Mouse (Mus musculus): ENCODE measurements at regions not wholly inside any gene's neighbourhood (a gene's known extent, or its start where the extent isn't known, plus 50 kb on each side); places are given as distances from the start of the nearest gene placed in this dataset.

- no peak overlapping the region for H3K9ac ChIP-seq (replicated peaks)
- no peaks in the 10 kb centered on the region for H3K27me3 ChIP-seq
- 84% methylated on average over 8 of the region's 8 CpGs for WGBS
- no peaks in the 10 kb centered on the region for H3K36me3 ChIP-seq
- no peak overlapping the region for H3K4me2 ChIP-seq (replicated peaks)
- ATAC-seq = no peak
- no peak overlapping the region for H3K27ac ChIP-seq
- no peak overlapping the region for H3K4me3 ChIP-seq (replicated peaks)
- no peaks in the 10 kb centered on the region for H3K9me3 ChIP-seq
- no peaks in the 10 kb centered on the region for H3K4me1 ChIP-seq (replicated peaks)
These were observed 203.0 kb upstream of the Nsun2 start for GRCm38 (mm10) chr13:69330412-69331000.

- no peak overlapping the region for H3K4me3 ChIP-seq (replicated peaks)
- no peaks in the 10 kb centered on the region for H3K27me3 ChIP-seq
- no peaks in the 10 kb centered on the region for H3K9me3 ChIP-seq
- WGBS = 73% methylated on average over 19 of the region's 19 CpGs
- no peak overlapping the region for H3K9ac ChIP-seq (replicated peaks)
- H3K4me2 ChIP-seq (replicated peaks) = no peak overlapping the region
- H3K4me1 ChIP-seq (replicated peaks) = no peaks in the 10 kb centered on the region
- no peak overlapping the region for H3K27ac ChIP-seq
- H3K36me3 ChIP-seq = no peaks in the 10 kb centered on the region
- ATAC-seq = no peak
These were observed 201.8 kb upstream of the Nsun2 start for GRCm38 (mm10) chr13:69331537-69332435.

- Histone ChIP-seq H3K4me3 (replicated peaks) (no peak overlapping the region), H3K9me3 (no peaks in the 10 kb centered on the region), H3K9ac (replicated peaks) (no peak overlapping the region), H3K27me3 (no peaks in the 10 kb centered on the region), H3K36me3 (no peaks in the 10 kb centered on the region), H3K27ac (no peak overlapping the region), H3K4me1 (replicated peaks) (no peaks in the 10 kb centered on the region), H3K4me2 (replicated peaks) (no peak overlapping the region)
- no peak for ATAC-seq
These were observed 189.7 kb upstream of the Nsun2 start for GRCm38 (mm10) chr13:69343806-69344205.

GRCm38 (mm10) chr13:69357435-69357834, 176.1 kb upstream of the Nsun2 start:
- Histone ChIP-seq H3K9ac (replicated peaks) (no peak overlapping the region), H3K27ac (no peak overlapping the region)

GRCm38 (mm10) chr13:69365880-69366490, 167.6 kb upstream of the Nsun2 start:
- H3K4me1 ChIP-seq (replicated peaks) = no peaks in the 10 kb centered on the region
- H3K36me3 ChIP-seq = no peaks in the 10 kb centered on the region
- H3K9ac ChIP-seq (replicated peaks) = no peak overlapping the region
- WGBS = 66% methylated on average over 1 of the region's 1 CpGs
- peaks cover 6% of the 10 kb centered on the region; the same call in 1 of the 2 replicates for H3K9me3 ChIP-seq
- ATAC-seq = no peak
- H3K27ac ChIP-seq = no peak overlapping the region
- no peak overlapping the region for H3K4me2 ChIP-seq (replicated peaks)
- no peaks in the 10 kb centered on the region for H3K27me3 ChIP-seq
- no peak overlapping the region for H3K4me3 ChIP-seq (replicated peaks)

More at GRCm38 (mm10) chr13:69357435-69357834, 176.1 kb upstream of the Nsun2 start:
- no peak overlapping the region for H3K4me2 ChIP-seq (replicated peaks)
- H3K27me3 ChIP-seq = no peaks in the 10 kb centered on the region
- WGBS = 88% methylated on average over 6 of the region's 6 CpGs
- ATAC-seq = no peak
- H3K9me3 ChIP-seq = no peaks in the 10 kb centered on the region
- H3K36me3 ChIP-seq = no peaks in the 10 kb centered on the region
- H3K4me3 ChIP-seq (replicated peaks) = no peak overlapping the region
- H3K4me1 ChIP-seq (replicated peaks) = no peaks in the 10 kb centered on the region

- Histone ChIP-seq H3K4me2 (replicated peaks) (no peak overlapping the region), H3K9ac (replicated peaks) (no peak overlapping the region), H3K9me3 (peaks cover 3% of the 10 kb centered on the region; the same call in 1 of the 2 replicates), H3K4me3 (replicated peaks) (no peak overlapping the region), H3K27ac (no peak overlapping the region), H3K27me3 (no peaks in the 10 kb centered on the region), H3K4me1 (replicated peaks) (no peaks in the 10 kb centered on the region), H3K36me3 (no peaks in the 10 kb centered on the region)
- WGBS = 86% methylated on average over 6 of the region's 6 CpGs
- ATAC-seq = peak; percentile 45
These were observed 160.3 kb upstream of the Nsun2 start for GRCm38 (mm10) chr13:69373101-69373815.

- H3K4me3 ChIP-seq (replicated peaks) = no peak overlapping the region
- H3K9me3 ChIP-seq = peaks cover 2% of the 10 kb centered on the region; the same call in 1 of the 2 replicates
- H3K4me2 ChIP-seq (replicated peaks) = no peak overlapping the region
- no peak overlapping the region for H3K9ac ChIP-seq (replicated peaks)
- H3K36me3 ChIP-seq = no peaks in the 10 kb centered on the region
- H3K4me1 ChIP-seq (replicated peaks) = no peaks in the 10 kb centered on the region
- ATAC-seq = 0 out of 2 replicates have a peak, but pooled peaks have one; percentile 53
- WGBS = 79% methylated on average over 1 of the region's 1 CpGs
- no peak overlapping the region for H3K27ac ChIP-seq
- no peaks in the 10 kb centered on the region for H3K27me3 ChIP-seq
These were observed 159.8 kb upstream of the Nsun2 start for GRCm38 (mm10) chr13:69373816-69374142.

- Histone ChIP-seq H3K36me3 (no peaks in the 10 kb centered on the region), H3K4me2 (replicated peaks) (no peak overlapping the region), H3K4me1 (replicated peaks) (no peaks in the 10 kb centered on the region), H3K4me3 (replicated peaks) (no peak overlapping the region), H3K9ac (replicated peaks) (no peak overlapping the region), H3K27ac (no peak overlapping the region), H3K9me3 (no peaks in the 10 kb centered on the region), H3K27me3 (no peaks in the 10 kb centered on the region)
- no peak for ATAC-seq
- 78% methylated on average over 4 of the region's 4 CpGs for WGBS
These were observed 153.1 kb upstream of the Nsun2 start for GRCm38 (mm10) chr13:69380403-69380802.

GRCm38 (mm10) chr13:69384767-69385166, 148.8 kb upstream of the Nsun2 start:
- Histone ChIP-seq H3K4me1 (replicated peaks) (no peaks in the 10 kb centered on the region), H3K4me3 (replicated peaks) (no peak overlapping the region), H3K27me3 (no peaks in the 10 kb centered on the region), H3K9me3 (no peaks in the 10 kb centered on the region), H3K9ac (replicated peaks) (no peak overlapping the region), H3K36me3 (no peaks in the 10 kb centered on the region), H3K27ac (no peak overlapping the region), H3K4me2 (replicated peaks) (no peak overlapping the region)
- no peak for ATAC-seq

GRCm38 (mm10) chr13:69392917-69393827, 140.4 kb upstream of the Nsun2 start:
- H3K9ac ChIP-seq (replicated peaks) = no peak overlapping the region
- WGBS = 80% methylated on average over 11 of the region's 11 CpGs
- no peak overlapping the region for H3K27ac ChIP-seq
- H3K4me2 ChIP-seq (replicated peaks) = no peak overlapping the region
- no peaks in the 10 kb centered on the region for H3K27me3 ChIP-seq
- no peaks in the 10 kb centered on the region for H3K9me3 ChIP-seq
- ATAC-seq = no peak
- no peaks in the 10 kb centered on the region for H3K4me1 ChIP-seq (replicated peaks)
- no peaks in the 10 kb centered on the region for H3K36me3 ChIP-seq
- H3K4me3 ChIP-seq (replicated peaks) = no peak overlapping the region

- H3K4me1 ChIP-seq (replicated peaks) = no peaks in the 10 kb centered on the region
- H3K9ac ChIP-seq (replicated peaks) = no peak overlapping the region
- no peak overlapping the region for H3K27ac ChIP-seq
- H3K4me3 ChIP-seq (replicated peaks) = no peak overlapping the region
- no peak overlapping the region for H3K4me2 ChIP-seq (replicated peaks)
- H3K36me3 ChIP-seq = no peaks in the 10 kb centered on the region
- no peak for ATAC-seq
- H3K9me3 ChIP-seq = no peaks in the 10 kb centered on the region
- WGBS = 84% methylated on average over 4 of the region's 4 CpGs
- no peaks in the 10 kb centered on the region for H3K27me3 ChIP-seq
These were observed 139.0 kb upstream of the Nsun2 start for GRCm38 (mm10) chr13:69394544-69394943.
